Comparison of ENCODE assay signal across 21 mouse cellular contexts in genomic region chr3:42762205-42762604, GRCm38 (mm10).
DNase-seq lines count a peak whose midpoint lies in the region; ATAC-seq and TF ChIP-seq lines count a peak whose summit lies in the region.
"Had no signal": no experiment of that assay in that cellular context is flagged by ENCODE, and none has a peak within 500 bp of the region (broad histone marks: within the 10 kb centered on the region; RNA-seq: fewer than 3 reads in every experiment).

No protein-coding gene starts in this region.

- DNase-seq in hindbrain, embryonic 11.5 days (ENCODE audit: low spot score): no peak
- no peak for DNase-seq in hindbrain, embryonic 14.5 days (ENCODE audit: low spot score)
- no peak for DNase-seq in midbrain, postnatal 0 days (ENCODE audit: low spot score)
- DNase-seq: adrenal gland, adult 2 months; adrenal gland, postnatal 10 days; adrenal gland, postnatal 25 days; cerebellum, adult 11 months; cerebellum, adult 18-20 months; cerebellum, adult 8-10 months; cerebellum, adult 9-11 months; cerebellum, postnatal 14 days; cerebellum, postnatal 36 days; embryo, embryonic 11 days had no signal

- H3K4me2 ChIP-seq in hindbrain, embryonic 11.5 days (replicated peaks; ENCODE audit: low read depth, low read length): no peak overlapping the region
- H3K4me2 ChIP-seq in hindbrain, embryonic 14.5 days (replicated peaks): no peak overlapping the region
- no peak overlapping the region for H3K4me2 ChIP-seq in midbrain, embryonic 12.5 days (replicated peaks)
- no peak overlapping the region for H3K4me2 ChIP-seq in midbrain, postnatal 0 days (ENCODE audit: low read depth, low read length, poor library complexity, severe bottlenecking)
- H3K4me2 ChIP-seq in midbrain, embryonic 15.5 days: no peak overlapping the region
- no peak overlapping the region for H3K4me2 ChIP-seq in midbrain, embryonic 13.5 days (replicated peaks)
- H3K4me2 ChIP-seq: embryonic facial prominence, embryonic 13.5 days; embryonic facial prominence, embryonic 15.5 days had no signal

- no peaks in the 10 kb centered on the region for H3K27me3 ChIP-seq in hindbrain, embryonic 11.5 days (ENCODE audit: control insufficient read depth, insufficient read depth, low read length)
- H3K27me3 ChIP-seq in hindbrain, embryonic 14.5 days (ENCODE audit: control insufficient read depth, insufficient read depth, low read length): no peaks in the 10 kb centered on the region
- no peaks in the 10 kb centered on the region for H3K27me3 ChIP-seq in midbrain, embryonic 12.5 days
- H3K27me3 ChIP-seq in midbrain, postnatal 0 days (ENCODE audit: insufficient read depth, low read length): no peaks in the 10 kb centered on the region
- no peaks in the 10 kb centered on the region for H3K27me3 ChIP-seq in midbrain, embryonic 15.5 days (replicated peaks)
- no peaks in the 10 kb centered on the region for H3K27me3 ChIP-seq in midbrain, embryonic 13.5 days
- H3K27me3 ChIP-seq: embryonic facial prominence, embryonic 13.5 days; embryonic facial prominence, embryonic 15.5 days had no signal

- H3K4me3 ChIP-seq in hindbrain, embryonic 11.5 days (ENCODE audit: low read depth, low read length): no peak overlapping the region
- no peak overlapping the region for H3K4me3 ChIP-seq in hindbrain, embryonic 14.5 days (replicated peaks; ENCODE audit: low read length)
- no peak overlapping the region for H3K4me3 ChIP-seq in midbrain, embryonic 12.5 days
- H3K4me3 ChIP-seq in midbrain, postnatal 0 days (ENCODE audit: low read depth, low read length): no peak overlapping the region
- H3K4me3 ChIP-seq in midbrain, embryonic 15.5 days: no peak overlapping the region
- no peak overlapping the region for H3K4me3 ChIP-seq in midbrain, embryonic 13.5 days (replicated peaks)
- H3K4me3 ChIP-seq: embryonic facial prominence, embryonic 13.5 days; embryonic facial prominence, embryonic 15.5 days; erythroblast, embryonic 14.5 days had no signal

- no peak overlapping the region for H3K27ac ChIP-seq in hindbrain, embryonic 11.5 days (ENCODE audit: low read depth, low read length)
- H3K27ac ChIP-seq in hindbrain, embryonic 14.5 days: no peak overlapping the region
- H3K27ac ChIP-seq in midbrain, embryonic 12.5 days (replicated peaks): no peak overlapping the region
- H3K27ac ChIP-seq in midbrain, postnatal 0 days (ENCODE audit: low read depth, low read length): no peak overlapping the region
- H3K27ac ChIP-seq in midbrain, embryonic 15.5 days: no peak overlapping the region
- H3K27ac ChIP-seq in midbrain, embryonic 13.5 days: no peak overlapping the region
- H3K27ac ChIP-seq: embryonic facial prominence, embryonic 13.5 days; embryonic facial prominence, embryonic 15.5 days had no signal

- H3K4me1 ChIP-seq in hindbrain, embryonic 11.5 days (replicated peaks; ENCODE audit: control insufficient read depth, insufficient read depth, low read length): no peaks in the 10 kb centered on the region
- H3K4me1 ChIP-seq in hindbrain, embryonic 14.5 days (replicated peaks; ENCODE audit: control insufficient read depth, insufficient read depth, low read length): no peaks in the 10 kb centered on the region
- H3K4me1 ChIP-seq in midbrain, embryonic 12.5 days: no peaks in the 10 kb centered on the region
- H3K4me1 ChIP-seq in midbrain, postnatal 0 days (ENCODE audit: insufficient read depth, low read length): no peaks in the 10 kb centered on the region
- no peaks in the 10 kb centered on the region for H3K4me1 ChIP-seq in midbrain, embryonic 15.5 days
- no peaks in the 10 kb centered on the region for H3K4me1 ChIP-seq in midbrain, embryonic 13.5 days (replicated peaks)
- H3K4me1 ChIP-seq: embryonic facial prominence, embryonic 13.5 days; embryonic facial prominence, embryonic 15.5 days had no signal

- ATAC-seq in hindbrain, embryonic 11.5 days (ENCODE audit: low FRiP score): peak; percentile 70; the same call in 1 of the 2 replicates
- no peak for ATAC-seq in hindbrain, embryonic 14.5 days (ENCODE audit: low FRiP score)
- peak; percentile 56; the same call in 1 of the 2 replicates for ATAC-seq in midbrain, embryonic 12.5 days (ENCODE audit: low FRiP score, low read depth)
- ATAC-seq in midbrain, postnatal 0 days (ENCODE audit: low FRiP score): no peak
- 0 out of 2 replicates have a peak, but pooled peaks have one; percentile 58 for ATAC-seq in midbrain, embryonic 15.5 days (replicated peaks)
- ATAC-seq in midbrain, embryonic 13.5 days: no peak
- ATAC-seq: forebrain, embryonic 14.5 days; forebrain, embryonic 16.5 days had no signal

- no peaks in the 10 kb centered on the region for H3K36me3 ChIP-seq in hindbrain, embryonic 11.5 days (ENCODE audit: control insufficient read depth, insufficient read depth, low read length)
- no peaks in the 10 kb centered on the region for H3K36me3 ChIP-seq in hindbrain, embryonic 14.5 days (replicated peaks; ENCODE audit: control insufficient read depth, insufficient read depth)
- H3K36me3 ChIP-seq in midbrain, embryonic 12.5 days: no peaks in the 10 kb centered on the region
- H3K36me3 ChIP-seq in midbrain, postnatal 0 days (ENCODE audit: insufficient read depth, low read length): no peaks in the 10 kb centered on the region
- H3K36me3 ChIP-seq in midbrain, embryonic 15.5 days (replicated peaks): no peaks in the 10 kb centered on the region
- no peaks in the 10 kb centered on the region for H3K36me3 ChIP-seq in midbrain, embryonic 13.5 days
- H3K36me3 ChIP-seq: embryonic facial prominence, embryonic 13.5 days; embryonic facial prominence, embryonic 15.5 days had no signal

- no peak overlapping the region for H3K9ac ChIP-seq in hindbrain, embryonic 11.5 days (ENCODE audit: low read depth, low read length)
- H3K9ac ChIP-seq in hindbrain, embryonic 14.5 days: no peak overlapping the region
- no peak overlapping the region for H3K9ac ChIP-seq in midbrain, embryonic 12.5 days (replicated peaks)
- no peak overlapping the region for H3K9ac ChIP-seq in midbrain, postnatal 0 days (replicated peaks; ENCODE audit: low read length, poor library complexity, severe bottlenecking)
- H3K9ac ChIP-seq in midbrain, embryonic 15.5 days: no peak overlapping the region
- no peak overlapping the region for H3K9ac ChIP-seq in midbrain, embryonic 13.5 days (replicated peaks)
- H3K9ac ChIP-seq: embryonic facial prominence, embryonic 13.5 days; embryonic facial prominence, embryonic 15.5 days had no signal

- TF ChIP-seq CTCF in midbrain, postnatal 0 days (IDR thresholded peaks at IDR 0.05): no peak

- H3K9me3 ChIP-seq in hindbrain, embryonic 11.5 days (ENCODE audit: control insufficient read depth, low read length): no peaks in the 10 kb centered on the region
- H3K9me3 ChIP-seq in hindbrain, embryonic 14.5 days (ENCODE audit: control insufficient read depth, low read length): no peaks in the 10 kb centered on the region
- H3K9me3 ChIP-seq in midbrain, embryonic 12.5 days: no peaks in the 10 kb centered on the region
- H3K9me3 ChIP-seq in midbrain, postnatal 0 days (ENCODE audit: low read length): no peaks in the 10 kb centered on the region
- no peaks in the 10 kb centered on the region for H3K9me3 ChIP-seq in midbrain, embryonic 15.5 days
- no peaks in the 10 kb centered on the region for H3K9me3 ChIP-seq in midbrain, embryonic 13.5 days
- H3K9me3 ChIP-seq: embryonic facial prominence, embryonic 13.5 days; embryonic facial prominence, embryonic 15.5 days had no signal

Comparison
In these comparisons a context has a peak if more than half of its experiments do, and no peak if none do; other contexts are left out.
1. ATAC-seq: peak in hindbrain, embryonic 11.5 days (single experiment), midbrain, embryonic 12.5 days (single experiment) and midbrain, embryonic 15.5 days (single experiment); none in hindbrain, embryonic 14.5 days (single experiment), midbrain, postnatal 0 days (single experiment) and midbrain, embryonic 13.5 days (single experiment).